Mouse (Mus musculus) ES-E14 (cell line): ENCODE data around the gene Slc4a10. TPM values are rescaled to one million over a fixed set of nuclear protein-coding genes. Genes with fewer than 3 reads are reported as not detected.

Experiments used
- DNase-seq: peaks from one replicate; pipeline ENCODE4 v3.0.0-alpha.2; 2013; ENCODE audit warnings: low read depth, low spot score
- H3K27ac ChIP-seq: 2 replicates; pipeline ENCODE4 v1.5.1; 2012; ENCODE audit warnings: low read depth, mild to moderate bottlenecking, low read length, moderate library complexity, mixed read lengths; ENCODE audit not compliant: poor library complexity, insufficient read depth, severe bottlenecking
- H3K36me3 ChIP-seq: 2 replicates; pipeline ENCODE4 v1.6.1; 2012; ENCODE audit warnings: mild to moderate bottlenecking, low read length, moderate library complexity, mixed read lengths; ENCODE audit not compliant: control insufficient read depth, poor library complexity, insufficient read depth, severe bottlenecking
- H3K4me1 ChIP-seq, 2 experiments: fragments of 150-350 bp in 1 of 2; sonication (generic) in 1 of 2; 2 replicates each; pipeline ENCODE4 v1.6.1; 2012; ENCODE audit warnings: low read length in 2 of 2, mild to moderate bottlenecking in 1 of 2, mixed read lengths in 1 of 2; ENCODE audit not compliant: control insufficient read depth in 2 of 2, insufficient read depth in 2 of 2, poor library complexity in 1 of 2
- H3K4me3 ChIP-seq, 2 experiments: fragments of 150-350 bp in 1 of 2; sonication (generic) in 1 of 2; 2 replicates each; pipeline ENCODE4 v1.5.1; 2012; ENCODE audit warnings: low read length in 2 of 2, low read depth in 1 of 2, mild to moderate bottlenecking in 1 of 2, mixed read lengths in 1 of 2; ENCODE audit not compliant: insufficient read depth in 1 of 2, poor library complexity in 1 of 2, severe bottlenecking in 1 of 2
- H3K9ac ChIP-seq: 2 replicates; pipeline ENCODE4 v1.6.1; 2012; ENCODE audit warnings: low read depth, mild to moderate bottlenecking, low read length, mixed read lengths; ENCODE audit not compliant: poor library complexity, insufficient read depth, severe bottlenecking
- H3K9me3 ChIP-seq: fragments of 150-350 bp; sonication (generic); 2 replicates; pipeline ENCODE4 v1.6.1; 2012; ENCODE audit warnings: low read depth, mild to moderate bottlenecking, low read length; ENCODE audit not compliant: control insufficient read depth, insufficient read depth
- CHD2 ChIP-seq: IDR thresholded peaks from 2 replicates; pipeline ENCODE4 v1.6.1; 2014; ENCODE audit warnings: mild to moderate bottlenecking, low read depth, low read length, inconsistent platforms
- HCFC1 ChIP-seq: IDR thresholded peaks from 2 replicates; pipeline ENCODE4 v1.6.1; 2012; ENCODE audit warnings: low read length, inconsistent platforms, borderline replicate concordance; ENCODE audit not compliant: insufficient read depth
- MAFK ChIP-seq: IDR thresholded peaks from 2 replicates; pipeline ENCODE4 v1.6.1; 2014; ENCODE audit warnings: mild to moderate bottlenecking, low read depth, low read length, inconsistent platforms; ENCODE audit not compliant: insufficient read depth
- ZC3H11A ChIP-seq: IDR thresholded peaks from 2 replicates; pipeline ENCODE4 v1.6.1; 2012; ENCODE audit warnings: low read depth, mild to moderate bottlenecking, inconsistent platforms, low read length, borderline replicate concordance
- ZNF384 ChIP-seq: IDR thresholded peaks from 2 replicates; pipeline ENCODE4 v1.6.1; 2012; ENCODE audit warnings: low read depth, low read length, inconsistent platforms
- in situ Hi-C, 2 experiments: fragments of 600-800 bp; cut with MboI; formaldehyde crosslinking; loops; one replicate each; pipeline ENCODE4 v1.15.1; 2025; ENCODE audit warnings: low sequenced_read_pairs in 2 of 2, inconsistent platforms in 1 of 2; ENCODE audit not compliant: unreplicated experiment in 2 of 2
- total RNA-seq: library from RNA; depleted of rRNA; stranded (reverse); fragments of 300-350 nt; gene quantifications from 2 replicates; pipeline ENCODE4 v1.2.3, GENCODE M21; 2012; rRNA removed

The Slc4a10 gene
- total RNA-seq, 1 experiment: 0.13 TPM

- peaks cover 4% of the 10 kb centered on the region; the same call in 1 of the 2 replicates for H3K36me3 ChIP-seq
- no peak overlapping the region for H3K4me3 ChIP-seq
- no peaks in the 10 kb centered on the region for H3K4me1 ChIP-seq
- no peak for DNase-seq
- no peaks in the 10 kb centered on the region for H3K9me3 ChIP-seq
- no peak for TF ChIP-seq ZNF384
- no peak for TF ChIP-seq CHD2
- no peak for TF ChIP-seq ZC3H11A
- TF ChIP-seq MAFK: no peak
- no peak for TF ChIP-seq HCFC1
- in situ Hi-C loops: no loop called here
- H3K27ac ChIP-seq: no peak overlapping the region
- no peak overlapping the region for H3K9ac ChIP-seq
Observed at GRCm38 (mm10) chr2:62362211-62362610, 315.9 kb downstream of the Slc4a10 start.

GRCm38 (mm10) chr2:62363606-62364005 is 317.3 kb downstream of the Slc4a10 start:
- Histone ChIP-seq H3K36me3 (peaks cover 5% of the 10 kb centered on the region; the same call in 1 of the 2 replicates), H3K4me1 (no peaks in the 10 kb centered on the region), H3K4me3 (no peak overlapping the region), H3K9ac (no peak overlapping the region), H3K9me3 (no peaks in the 10 kb centered on the region), H3K27ac (no peak overlapping the region)
- TF ChIP-seq CHD2: no peak
- no peak for TF ChIP-seq MAFK
- no peak for TF ChIP-seq HCFC1
- TF ChIP-seq ZC3H11A: no peak
- TF ChIP-seq ZNF384: no peak
- no peak for DNase-seq
- in situ Hi-C loops: no loop called here

GRCm38 (mm10) chr2:62368349-62369053 is 322.2 kb downstream of the Slc4a10 start:
- Histone ChIP-seq H3K36me3 (peaks cover 2% of the 10 kb centered on the region; the same call in 1 of the 2 replicates), H3K9me3 (no peaks in the 10 kb centered on the region), H3K9ac (no peak overlapping the region), H3K27ac (no peak overlapping the region), H3K4me3 (no peak overlapping the region), H3K4me1 (no peaks in the 10 kb centered on the region; a peak in 1 of 4 replicates)
- TF ChIP-seq CHD2 (no peak), ZC3H11A (no peak)
- in situ Hi-C loops: no loop called here
- DNase-seq: no peak

- peaks cover 2% of the 10 kb centered on the region; the same call in 1 of the 2 replicates for H3K36me3 ChIP-seq
- H3K4me3 ChIP-seq: no peak overlapping the region
- H3K9ac ChIP-seq: no peak overlapping the region
- no peak overlapping the region for H3K27ac ChIP-seq
- H3K9me3 ChIP-seq: no peaks in the 10 kb centered on the region
- H3K4me1 ChIP-seq: no peaks in the 10 kb centered on the region; a peak in 1 of 4 replicates
- DNase-seq: no peak
- TF ChIP-seq HCFC1 (no peak), ZNF384 (no peak), ZC3H11A (no peak)
- in situ Hi-C loops: no loop called here
Observed at GRCm38 (mm10) chr2:62370048-62370447, 323.8 kb downstream of the Slc4a10 start.

- Histone ChIP-seq H3K4me3 (no peak overlapping the region), H3K9ac (no peak overlapping the region), H3K9me3 (no peaks in the 10 kb centered on the region), H3K4me1 (no peaks in the 10 kb centered on the region; a peak in 1 of 4 replicates), H3K27ac (no peak overlapping the region), H3K36me3 (no peaks in the 10 kb centered on the region; the same call in 1 of the 2 replicates)
- in situ Hi-C loops: no loop called here
- TF ChIP-seq HCFC1: no peak
- no peak for TF ChIP-seq MAFK
- no peak for TF ChIP-seq CHD2
- TF ChIP-seq ZC3H11A: no peak
- no peak for TF ChIP-seq ZNF384
- DNase-seq: no peak
Observed at GRCm38 (mm10) chr2:62373692-62374091, 327.4 kb downstream of the Slc4a10 start.

Other genes starting within 250 kb of the Slc4a10 start
- 0.79 and 0.80 TPM in 2 replicates for gene Tbr1, start 243.5 kb upstream of the Slc4a10 start, total RNA-seq